Mouse (Mus musculus): ENCODE results near the gene Ptgr2.

GRCm38 (mm10) chr12:84365137-84365536 is 80.1 kb downstream of the Ptgr2 start:
- no peak for TF ChIP-seq POLR2A (IDR thresholded peaks at IDR 0.05; ENCODE audit: low read depth, low read length)
- TF ChIP-seq CTCF (IDR thresholded peaks at IDR 0.05; ENCODE audit: extremely low read depth, insufficient read depth, insufficient read length, insufficient replicate concordance): no peak
